In the genomic region with DNA sequence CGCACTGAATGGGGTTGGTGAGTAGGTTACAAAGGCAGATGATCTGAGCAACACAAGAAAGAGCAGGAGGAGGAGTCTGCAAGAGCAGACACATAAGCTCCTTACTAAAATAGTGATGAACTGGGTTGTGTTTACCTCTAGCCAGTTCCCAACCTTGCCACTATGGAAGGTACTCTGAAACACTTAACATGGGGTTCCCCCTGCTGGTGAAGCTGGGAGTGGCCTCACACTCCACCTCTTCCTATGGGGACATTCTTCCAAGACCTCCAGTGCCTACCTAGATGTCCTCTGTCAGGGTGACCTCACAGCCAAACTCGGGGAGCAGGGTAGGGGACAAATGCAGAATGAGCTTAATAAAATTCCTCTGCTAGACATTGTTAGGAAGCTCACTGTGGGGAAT, we compare ENCODE assay signal across 8 mouse cellular contexts.
DNase-seq lines count a peak whose midpoint lies in the region; ATAC-seq lines count a peak whose summit lies in the region.

No protein-coding gene starts in this region.

- no peak overlapping the region for H3K4me3 ChIP-seq in intestine, embryonic 14.5 days (ENCODE audit: low read depth, low read length)
- no peak overlapping the region for H3K4me3 ChIP-seq in intestine, embryonic 15.5 days (replicated peaks)

- H3K9me3 ChIP-seq in intestine, embryonic 14.5 days (ENCODE audit: control insufficient read depth, low read length) = no peaks in the 10 kb centered on the region
- no peaks in the 10 kb centered on the region for H3K9me3 ChIP-seq in intestine, embryonic 15.5 days

- no peak for ATAC-seq in intestine, embryonic 14.5 days (replicated peaks; ENCODE audit: low FRiP score, low TSS enrichment, low read depth)
- no peak for ATAC-seq in intestine, embryonic 15.5 days
- peak; percentile 78 to 82; a peak in 3 of 4 replicates for ATAC-seq in hematopoietic stem cell, adult 5-6 weeks (replicated peaks in 1 of 2; ENCODE audit: insufficient read depth in 1 of 2, low FRiP score in 2 of 2, low TSS enrichment in 1 of 2, low read depth in 1 of 2, poor library complexity in 2 of 2, severe bottlenecking in 2 of 2)

- no peaks in the 10 kb centered on the region for H3K36me3 ChIP-seq in intestine, embryonic 14.5 days (ENCODE audit: control insufficient read depth, insufficient read depth, low read length)
- no peaks in the 10 kb centered on the region for H3K36me3 ChIP-seq in intestine, embryonic 15.5 days

- H3K9ac ChIP-seq in intestine, embryonic 14.5 days (ENCODE audit: low read length) = no peak overlapping the region
- H3K9ac ChIP-seq in intestine, embryonic 15.5 days = no peak overlapping the region

- 61% methylated on average over 2 of the region's 2 CpGs for WGBS in intestine, embryonic 14.5 days
- WGBS in intestine, embryonic 15.5 days = 56% methylated on average over 2 of the region's 2 CpGs

- H3K27me3 ChIP-seq in intestine, embryonic 14.5 days (replicated peaks; ENCODE audit: control insufficient read depth, insufficient read depth, low read length) = no peaks in the 10 kb centered on the region
- H3K27me3 ChIP-seq in intestine, embryonic 15.5 days (replicated peaks) = no peaks in the 10 kb centered on the region

- H3K27ac ChIP-seq in intestine, embryonic 14.5 days (ENCODE audit: low read depth) = no peak overlapping the region
- H3K27ac ChIP-seq in intestine, embryonic 15.5 days = no peak overlapping the region

- no peaks in the 10 kb centered on the region for H3K4me1 ChIP-seq in intestine, embryonic 14.5 days (replicated peaks; ENCODE audit: control insufficient read depth, insufficient read depth, low read length)
- H3K4me1 ChIP-seq in intestine, embryonic 15.5 days (replicated peaks) = no peaks in the 10 kb centered on the region

- peak; percentile 73 for DNase-seq in intestine, embryonic 14.5 days (ENCODE audit: low spot score)
- DNase-seq in cerebellum, adult 8-10 months = peak; percentile 58
- DNase-seq in frontal cortex, adult 2 months (ENCODE audit: extremely low spot score in 1 of 2, low spot score in 1 of 2) = peak; percentile 49 to 89
- DNase-seq in left cerebral cortex, adult 11 months (ENCODE audit: low spot score) = peak; percentile 50
- peak; percentile 7 for DNase-seq in naive thymus-derived CD4-positive, alpha-beta T cell, adult 2 months (ENCODE audit: low read depth)
- peak; percentile 57 to 59 for DNase-seq in urinary bladder, postnatal 36 days (ENCODE audit: low spot score in 2 of 2)

- H3K4me2 ChIP-seq in intestine, embryonic 14.5 days (ENCODE audit: low read length) = no peak overlapping the region
- H3K4me2 ChIP-seq in intestine, embryonic 15.5 days (replicated peaks) = no peak overlapping the region

Comparison
In these comparisons a context has a peak if more than half of its experiments do, and no peak if none do; other contexts are left out.
1. ATAC-seq: peak in hematopoietic stem cell, adult 5-6 weeks (2 of 2); none in intestine, embryonic 14.5 days (single experiment) and intestine, embryonic 15.5 days (single experiment).
2. DNase-seq: peak in every context shown above with its lines; median percentile 73 in intestine, embryonic 14.5 days; 69 in frontal cortex, adult 2 months; 58 in cerebellum, adult 8-10 months; 58 in urinary bladder, postnatal 36 days; 50 in left cerebral cortex, adult 11 months; 7 in naive thymus-derived CD4-positive, alpha-beta T cell, adult 2 months.